Mouse (Mus musculus): Measurements from ENCODE around the gene Hoxa10. TPM values are rescaled to one million over a fixed set of nuclear protein-coding genes. Genes with fewer than 3 reads are reported as not detected.

The Hoxa10 gene
- polyA plus RNA-seq, 1 experiment from 2014 or later = 0.18 TPM

- Histone ChIP-seq H3K27me3 (ENCODE audit: control insufficient read depth, insufficient read depth, low read length) (peaks cover 87% of the 10 kb centered on the region), H3K36me3 (ENCODE audit: control insufficient read depth, insufficient read depth, low read length) (no peaks in the 10 kb centered on the region), H3K27ac (ENCODE audit: low read length) (no peak overlapping the region), H3K4me3 (replicated peaks; ENCODE audit: low read length) (no peak overlapping the region), H3K4me1 (ENCODE audit: control insufficient read depth, insufficient read depth, low read length) (peaks cover 8% of the 10 kb centered on the region; the same call in 1 of the 2 replicates), H3K9me3 (replicated peaks; ENCODE audit: control insufficient read depth, low read length) (no peaks in the 10 kb centered on the region), H3K9ac (ENCODE audit: low read length) (no peak overlapping the region), H3K4me2 (ENCODE audit: low read depth, low read length) (no peak overlapping the region)
- ATAC-seq (ENCODE audit: insufficient read depth, low FRiP score) = no peak
- 31% methylated on average over 9 of the region's 9 CpGs for WGBS
These were observed 5.4 kb downstream of the Hoxa10 start for GRCm38 (mm10) chr6:52235267-52235666.

DNA sequence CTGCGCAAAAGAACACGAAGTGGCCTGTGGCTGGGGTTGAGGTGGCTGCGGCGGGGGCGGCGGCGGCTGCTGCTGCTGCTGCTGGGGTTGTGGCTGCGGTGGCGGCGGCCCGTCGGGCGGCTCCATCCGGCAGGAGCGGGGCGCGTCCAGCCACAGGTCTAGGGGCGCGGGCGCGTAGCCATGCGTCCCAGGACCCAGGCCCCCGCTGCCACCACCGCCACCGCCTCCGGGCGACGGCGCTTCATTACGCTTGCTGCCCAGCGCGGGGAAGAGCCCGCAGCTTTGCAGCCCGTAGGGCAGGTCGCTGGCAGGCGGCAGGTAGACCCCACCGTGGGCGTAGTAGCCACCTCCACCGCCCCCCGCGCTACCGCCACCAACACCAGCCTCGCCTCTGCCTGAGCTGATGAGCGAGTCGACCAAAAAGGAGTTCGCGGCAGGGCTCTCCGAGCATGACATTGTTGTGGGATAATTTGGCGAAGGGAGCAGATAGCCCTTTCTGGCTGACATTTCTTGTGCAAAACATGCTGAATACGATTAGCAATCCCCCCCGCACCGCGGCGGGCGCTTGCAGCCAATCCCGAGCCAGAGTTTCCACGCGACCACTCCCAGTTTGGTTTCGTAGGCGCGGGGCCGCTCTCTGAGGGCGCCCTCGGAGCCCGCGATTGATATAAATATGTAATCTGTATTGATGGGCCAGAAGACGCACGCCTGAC, 6.1 kb downstream of the Hoxa10 start:
- no peak for ATAC-seq (ENCODE audit: insufficient read depth, low FRiP score)
- Histone ChIP-seq H3K4me2 (ENCODE audit: low read depth, low read length) (0 out of 2 replicates have a peak overlapping the region, but pooled peaks have one; percentile 4), H3K27me3 (ENCODE audit: control insufficient read depth, insufficient read depth, low read length) (peaks cover 87% of the 10 kb centered on the region), H3K4me1 (ENCODE audit: control insufficient read depth, insufficient read depth, low read length) (peaks cover 4% of the 10 kb centered on the region; the same call in 1 of the 2 replicates), H3K36me3 (ENCODE audit: control insufficient read depth, insufficient read depth, low read length) (no peaks in the 10 kb centered on the region), H3K9me3 (replicated peaks; ENCODE audit: control insufficient read depth, low read length) (no peaks in the 10 kb centered on the region), H3K9ac (ENCODE audit: low read length) (no peak overlapping the region), H3K4me3 (replicated peaks; ENCODE audit: low read length) (peak overlapping the region; percentile 20; the same call in 1 of the 2 replicates), H3K27ac (ENCODE audit: low read length) (no peak overlapping the region)
- 2% methylated on average over 68 of the region's 68 CpGs for WGBS

DNA sequence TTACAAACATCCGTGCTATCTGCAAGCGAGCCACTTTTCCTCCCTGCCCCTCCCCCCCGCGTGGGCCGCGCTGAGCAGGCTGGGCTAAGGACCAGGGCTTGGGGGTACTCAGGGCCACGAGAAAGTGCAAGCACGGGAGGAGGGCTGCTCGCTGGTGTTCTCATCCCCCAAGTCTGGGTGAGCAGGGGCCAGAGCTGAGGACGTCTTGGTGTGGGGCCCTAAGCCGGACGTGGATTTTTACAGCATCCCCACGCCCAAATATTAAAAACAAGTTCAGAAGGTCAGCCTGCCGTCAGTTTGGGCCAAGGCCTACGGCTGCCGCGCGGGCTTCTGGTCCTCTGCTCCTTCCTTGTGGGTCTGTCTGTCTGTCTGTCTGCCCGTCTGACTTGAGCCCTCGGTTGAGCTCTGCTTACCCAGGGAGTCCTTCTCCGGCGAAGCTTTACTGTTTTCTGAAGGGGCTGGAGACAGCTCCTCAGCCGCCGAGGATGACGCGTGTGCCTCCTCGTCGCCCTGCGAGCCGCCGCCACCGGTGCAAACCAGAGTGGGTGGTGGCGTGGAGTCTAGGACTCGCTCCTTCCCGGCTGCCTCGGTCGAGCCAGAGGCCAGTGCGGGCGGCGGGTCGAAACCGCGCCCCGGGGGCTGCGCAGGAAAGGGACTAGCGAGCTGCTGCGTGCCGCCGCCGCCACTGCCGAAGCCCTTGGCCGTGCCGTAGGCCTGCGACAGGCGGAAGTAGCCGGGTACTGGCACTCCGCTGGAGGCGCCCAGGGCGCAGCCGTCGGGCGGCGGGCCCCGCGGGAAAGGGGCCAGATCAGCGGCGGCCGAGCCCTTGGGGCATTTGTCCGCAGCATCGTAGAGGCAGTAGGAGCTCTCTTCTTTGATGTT, 6.9 kb downstream of the Hoxa10 start:
- peaks cover 4% of the 10 kb centered on the region; the same call in 1 of the 2 replicates for H3K4me1 ChIP-seq (ENCODE audit: control insufficient read depth, insufficient read depth, low read length)
- H3K9me3 ChIP-seq (replicated peaks; ENCODE audit: control insufficient read depth, low read length) = no peaks in the 10 kb centered on the region
- peak overlapping the region; percentile 20 for H3K4me3 ChIP-seq (replicated peaks; ENCODE audit: low read length)
- ATAC-seq (ENCODE audit: insufficient read depth, low FRiP score) = peak; percentile 48
- no peaks in the 10 kb centered on the region for H3K36me3 ChIP-seq (ENCODE audit: control insufficient read depth, insufficient read depth, low read length)
- peaks cover 88% of the 10 kb centered on the region for H3K27me3 ChIP-seq (ENCODE audit: control insufficient read depth, insufficient read depth, low read length)
- no peak overlapping the region for H3K9ac ChIP-seq (ENCODE audit: low read length)
- H3K4me2 ChIP-seq (ENCODE audit: low read depth, low read length) = 0 out of 2 replicates have a peak overlapping the region, but pooled peaks have one; percentile 4
- WGBS = 1% methylated on average over 66 of the region's 70 CpGs
- H3K27ac ChIP-seq (ENCODE audit: low read length) = no peak overlapping the region

DNA sequence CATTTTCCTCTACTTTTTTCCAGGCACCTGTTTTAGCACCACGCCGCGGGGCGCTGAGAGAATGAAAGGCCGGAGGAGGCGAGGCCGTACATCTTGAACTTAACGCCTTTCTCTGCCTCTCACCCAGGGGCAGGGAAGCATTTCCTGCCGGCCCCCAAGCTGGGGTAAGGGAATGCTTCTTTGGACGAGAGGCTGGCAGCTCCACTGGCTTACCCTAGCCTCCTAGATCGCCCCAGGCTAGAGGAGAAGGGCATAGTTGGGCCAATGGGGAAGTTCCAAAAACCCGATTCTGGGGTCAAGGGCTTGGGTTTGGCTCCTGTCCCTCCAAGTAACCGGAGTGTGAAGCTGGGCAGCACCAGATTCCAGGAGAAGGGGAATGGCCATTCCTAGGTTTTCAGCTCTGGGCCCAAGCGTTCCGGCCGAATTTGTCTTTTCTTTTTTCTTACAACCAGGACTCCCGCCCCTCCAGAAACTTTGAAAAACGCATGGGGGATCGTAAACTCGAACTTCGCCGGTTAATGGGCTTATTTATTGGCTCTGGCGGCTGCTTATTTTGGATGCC, 7.6 kb downstream of the Hoxa10 start:
- Histone ChIP-seq H3K4me3 (replicated peaks; ENCODE audit: low read length) (no peak overlapping the region), H3K27ac (ENCODE audit: low read length) (no peak overlapping the region), H3K9me3 (replicated peaks; ENCODE audit: control insufficient read depth, low read length) (no peaks in the 10 kb centered on the region), H3K9ac (ENCODE audit: low read length) (no peak overlapping the region), H3K27me3 (ENCODE audit: control insufficient read depth, insufficient read depth, low read length) (peaks cover 90% of the 10 kb centered on the region), H3K4me1 (ENCODE audit: control insufficient read depth, insufficient read depth, low read length) (peaks cover 4% of the 10 kb centered on the region; the same call in 1 of the 2 replicates), H3K36me3 (ENCODE audit: control insufficient read depth, insufficient read depth, low read length) (no peaks in the 10 kb centered on the region), H3K4me2 (ENCODE audit: low read depth, low read length) (no peak overlapping the region)
- 4% methylated on average over 23 of the region's 23 CpGs for WGBS
- ATAC-seq (ENCODE audit: insufficient read depth, low FRiP score) = no peak

DNA sequence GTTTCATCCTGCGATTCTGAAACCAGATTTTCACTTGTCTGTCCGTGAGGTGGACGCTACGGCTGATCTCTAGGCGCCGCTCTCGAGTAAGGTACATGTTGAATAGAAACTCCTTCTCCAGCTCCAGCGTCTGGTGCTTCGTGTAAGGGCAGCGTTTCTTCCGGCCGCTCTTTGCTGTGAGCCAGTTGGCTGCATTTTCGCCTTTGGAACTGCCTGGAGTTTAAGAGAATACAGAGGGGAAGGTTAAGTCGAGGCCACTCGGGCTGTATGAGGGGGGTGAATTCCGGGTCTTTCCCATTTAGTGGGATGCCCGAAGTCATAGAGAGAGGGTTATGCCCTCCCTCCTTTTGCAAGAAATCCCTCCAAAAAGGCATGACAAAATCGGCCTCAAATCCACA, 8.1 kb downstream of the Hoxa10 start:
- Histone ChIP-seq H3K9me3 (replicated peaks; ENCODE audit: control insufficient read depth, low read length) (no peaks in the 10 kb centered on the region), H3K27me3 (ENCODE audit: control insufficient read depth, insufficient read depth, low read length) (peaks cover 90% of the 10 kb centered on the region), H3K27ac (ENCODE audit: low read length) (no peak overlapping the region), H3K4me2 (ENCODE audit: low read depth, low read length) (no peak overlapping the region), H3K36me3 (ENCODE audit: control insufficient read depth, insufficient read depth, low read length) (no peaks in the 10 kb centered on the region), H3K4me1 (ENCODE audit: control insufficient read depth, insufficient read depth, low read length) (peaks cover 4% of the 10 kb centered on the region; the same call in 1 of the 2 replicates), H3K4me3 (replicated peaks; ENCODE audit: low read length) (no peak overlapping the region), H3K9ac (ENCODE audit: low read length) (no peak overlapping the region)
- WGBS = under 1% methylated on average over 18 of the region's 18 CpGs
- ATAC-seq (ENCODE audit: insufficient read depth, low FRiP score) = no peak

DNA sequence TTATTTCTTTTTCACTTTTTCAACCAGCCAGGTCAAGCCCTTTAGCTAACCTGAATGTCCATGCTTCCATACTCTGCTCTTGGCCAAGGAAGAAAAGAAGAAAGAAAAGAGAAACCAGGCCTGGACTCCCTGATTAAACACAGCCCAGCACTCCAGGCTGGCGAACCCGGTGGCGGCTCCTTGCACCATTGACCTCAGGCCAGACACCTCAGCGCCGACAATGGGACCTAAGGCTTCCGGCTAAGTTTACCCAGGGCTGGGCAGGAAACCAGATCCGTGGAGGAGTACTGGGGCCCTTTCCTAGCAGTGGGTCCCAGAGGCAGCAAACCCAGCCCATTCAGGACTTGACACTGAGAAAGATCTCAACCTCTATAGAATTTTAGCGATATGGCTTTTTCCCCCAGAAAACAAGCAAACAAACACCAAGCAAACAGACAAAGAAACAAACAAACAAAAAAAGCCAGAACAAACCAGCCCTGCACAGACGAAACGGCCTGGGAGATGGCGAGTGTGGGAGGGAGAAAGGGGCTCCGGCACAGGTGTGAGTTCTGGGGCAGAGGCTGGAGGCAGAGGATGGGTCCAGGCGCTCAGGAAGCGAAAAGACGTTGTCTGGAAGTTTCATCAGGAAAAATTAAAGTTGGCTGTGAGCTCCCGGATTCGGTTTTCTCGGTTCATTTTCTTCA, 8.6 kb downstream of the Hoxa10 start:
- Histone ChIP-seq H3K9me3 (replicated peaks; ENCODE audit: control insufficient read depth, low read length) (no peaks in the 10 kb centered on the region), H3K4me3 (replicated peaks; ENCODE audit: low read length) (no peak overlapping the region), H3K4me2 (ENCODE audit: low read depth, low read length) (no peak overlapping the region), H3K27ac (ENCODE audit: low read length) (no peak overlapping the region), H3K27me3 (ENCODE audit: control insufficient read depth, insufficient read depth, low read length) (peaks cover 89% of the 10 kb centered on the region), H3K4me1 (ENCODE audit: control insufficient read depth, insufficient read depth, low read length) (peaks cover 4% of the 10 kb centered on the region; the same call in 1 of the 2 replicates), H3K36me3 (ENCODE audit: control insufficient read depth, insufficient read depth, low read length) (no peaks in the 10 kb centered on the region), H3K9ac (ENCODE audit: low read length) (no peak overlapping the region)
- whole genome bisulfite sequencing = 3% methylated on average over 18 of the region's 18 CpGs
- ATAC-seq (ENCODE audit: insufficient read depth, low FRiP score) = no peak

GRCm38 (mm10) chr6:52230516-52231165, 10.0 kb downstream of the Hoxa10 start, which contains the start of gene Hoxa9:
Hoxa9 (minus strand) TSS chr6:52231089.
- no peak within 1 kb of the TSS for H3K4me3 ChIP-seq (replicated peaks; ENCODE audit: low read length)
- WGBS = 1% methylated on average over 32 of the region's 36 CpGs
- H3K9me3 ChIP-seq (replicated peaks; ENCODE audit: control insufficient read depth, low read length) = no peaks in the 10 kb centered on the region
- no peak within 1 kb of the TSS for H3K4me2 ChIP-seq (ENCODE audit: low read depth, low read length)
- no peak within 1 kb of the TSS for H3K9ac ChIP-seq (ENCODE audit: low read length)
- peaks cover 4% of the 10 kb centered on the region; the same call in 1 of the 2 replicates for H3K4me1 ChIP-seq (ENCODE audit: control insufficient read depth, insufficient read depth, low read length)
- ATAC-seq (ENCODE audit: insufficient read depth, low FRiP score) = no peak
- H3K36me3 ChIP-seq (ENCODE audit: control insufficient read depth, insufficient read depth, low read length) = no peaks in the 10 kb centered on the region
- H3K27me3 ChIP-seq (ENCODE audit: control insufficient read depth, insufficient read depth, low read length) = peaks cover 87% of the 10 kb centered on the region
- no peak within 1 kb of the TSS for H3K27ac ChIP-seq (ENCODE audit: low read length)

Data from stomach, embryonic 16.5 days (tissue).